Mouse (Mus musculus): ENCODE measurements around the gene Ncbp1.
"Not testable (repeated sequence)": the region's sequence is repeated elsewhere in the genome, so short reads cannot be mapped to it uniquely, and the experiment has no call there.

The Ncbp1 gene

GRCm38 (mm10) chr4:46129311-46130004, 9.0 kb upstream of the Ncbp1 start:
- no peak for DNase-seq (ENCODE audit: low spot score)

- DNase-seq (ENCODE audit: low spot score) = peak; percentile 74
Observed at GRCm38 (mm10) chr4:46130221-46130620, 8.2 kb upstream of the Ncbp1 start.

- no peak for DNase-seq (ENCODE audit: low spot score)
Observed at GRCm38 (mm10) chr4:46131791-46132190, 6.6 kb upstream of the Ncbp1 start.

GRCm38 (mm10) chr4:46137629-46138286, 655 bp upstream of the Ncbp1 start:
- DNase-seq (ENCODE audit: low spot score) = peak; percentile 65

GRCm38 (mm10) chr4:46144323-46144722, 5.9 kb downstream of the Ncbp1 start:
- DNase-seq (ENCODE audit: low spot score) = no peak

- no peak for DNase-seq (ENCODE audit: low spot score)
Observed at GRCm38 (mm10) chr4:46146881-46147280, 8.5 kb downstream of the Ncbp1 start.

GRCm38 (mm10) chr4:46151903-46152544, 13.6 kb downstream of the Ncbp1 start:
- no peak for DNase-seq (ENCODE audit: low spot score)

- no peak for DNase-seq (ENCODE audit: low spot score)
Observed at GRCm38 (mm10) chr4:46164027-46164426, 25.6 kb downstream of the Ncbp1 start.

- no peak for DNase-seq (ENCODE audit: low spot score)
Observed at GRCm38 (mm10) chr4:46165831-46166230, 27.4 kb downstream of the Ncbp1 start.

- no peak for DNase-seq (ENCODE audit: low spot score)
Observed at GRCm38 (mm10) chr4:46171761-46172160, 33.3 kb downstream of the Ncbp1 start.

- no peak for DNase-seq (ENCODE audit: low spot score)
Observed at GRCm38 (mm10) chr4:46176313-46176712, 37.9 kb downstream of the Ncbp1 start.

GRCm38 (mm10) chr4:46177018-46177417, 38.6 kb downstream of the Ncbp1 start:
- DNase-seq (ENCODE audit: low spot score) = no peak

GRCm38 (mm10) chr4:46177496-46177895, 39.1 kb downstream of the Ncbp1 start:
- no peak for DNase-seq (ENCODE audit: low spot score)

- no peak for DNase-seq (ENCODE audit: low spot score)
Observed at GRCm38 (mm10) chr4:46181168-46181567, 42.8 kb downstream of the Ncbp1 start.

GRCm38 (mm10) chr4:46182181-46182580, 43.8 kb downstream of the Ncbp1 start:
- no peak for DNase-seq (ENCODE audit: low spot score)

- DNase-seq (ENCODE audit: low spot score) = no peak
Observed at GRCm38 (mm10) chr4:46185423-46185822, 47.0 kb downstream of the Ncbp1 start.

- no peak for DNase-seq (ENCODE audit: low spot score)
Observed at GRCm38 (mm10) chr4:46185890-46186289, 47.5 kb downstream of the Ncbp1 start.

- DNase-seq (ENCODE audit: low spot score) = no peak
Observed at GRCm38 (mm10) chr4:46186466-46186865, 48.1 kb downstream of the Ncbp1 start.

- DNase-seq (ENCODE audit: low spot score) = not testable (repeated sequence)
Observed at GRCm38 (mm10) chr4:46192011-46192410, 53.6 kb downstream of the Ncbp1 start.

- peak; percentile 95 for DNase-seq (ENCODE audit: low spot score)
Observed at GRCm38 (mm10) chr4:46195781-46196487, 57.5 kb downstream of the Ncbp1 start, which contains the start of gene Xpa. Gene Xpa (minus strand): TSS chr4:46196311.

- DNase-seq (ENCODE audit: low spot score) = no peak
Observed at GRCm38 (mm10) chr4:46196513-46196912, 58.1 kb downstream of the Ncbp1 start.

GRCm38 (mm10) chr4:46198064-46198463, 59.7 kb downstream of the Ncbp1 start:
- no peak for DNase-seq (ENCODE audit: low spot score)
